Mouse (Mus musculus) liver, embryonic 14.5 days (tissue): ENCODE measurements at regions not wholly inside any gene's neighbourhood (a gene's known extent, or its start where the extent isn't known, plus 50 kb on each side); places are given as distances from the start of the nearest gene placed in this dataset.

Experiments used
- CTCF ChIP-seq: IDR thresholded peaks from 2 replicates; pipeline ENCODE4 v1.5.1; 2016; ENCODE audit warnings: antibody characterized with exemption, low read depth, control low read depth
- EP300 ChIP-seq: IDR thresholded peaks from 2 replicates; pipeline ENCODE4 v1.6.1; 2016; ENCODE audit warnings: antibody characterized with exemption, low read depth

DNA sequence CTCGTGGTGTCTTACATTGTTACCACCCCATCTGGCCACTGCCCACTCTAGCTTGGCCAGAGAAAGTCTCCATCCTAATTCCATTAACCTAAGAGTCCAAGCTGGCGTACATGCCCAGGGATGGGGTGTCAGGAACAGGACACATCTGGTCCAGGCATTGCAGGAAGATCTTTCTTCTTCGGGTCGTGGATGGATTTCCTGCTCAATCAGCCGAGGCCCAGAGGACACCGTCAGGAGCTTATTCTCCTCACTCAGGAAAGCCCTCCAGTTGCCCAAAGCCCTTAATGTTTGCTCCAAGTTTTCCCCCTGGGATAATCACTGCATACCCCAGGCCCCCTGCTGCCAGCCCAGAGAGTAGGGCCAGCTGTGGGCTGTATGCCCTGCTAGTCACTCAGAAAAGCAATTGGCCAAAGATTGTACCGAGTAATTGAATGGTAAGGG, 172.2 kb upstream of the Zfp703 start:
- TF ChIP-seq CTCF (no peak), EP300 (no peak)
